11 mouse cellular contexts compared by ENCODE assay signal in genomic region chr6:67300300-67300699, GRCm38 (mm10).
DNase-seq lines count a peak whose midpoint lies in the region; ATAC-seq and TF ChIP-seq lines count a peak whose summit lies in the region.
"Had no signal": no experiment of that assay in that cellular context is flagged by ENCODE, and none has a peak within 500 bp of the region (broad histone marks: within the 10 kb centered on the region; RNA-seq: fewer than 3 reads in every experiment).

No protein-coding gene starts in this region.

- peaks cover 30% of the 10 kb centered on the region for H3K4me1 ChIP-seq in bone marrow macrophage, adult 2 months (ENCODE audit: control insufficient read depth, insufficient read depth, low read length)
- peaks cover 0 to 6% of the 10 kb centered on the region in 2 experiments; a peak in 2 of 4 replicates for H3K4me1 ChIP-seq in liver, embryonic 14.5 days (replicated peaks; ENCODE audit: control insufficient read depth in 2 of 2, insufficient read depth in 2 of 2, low read length in 1 of 2)
- no peaks in the 10 kb centered on the region for H3K4me1 ChIP-seq in neural tube, embryonic 15.5 days

- H3K9ac ChIP-seq in liver, embryonic 14.5 days (replicated peaks), result no peak overlapping the region
- H3K9ac ChIP-seq in neural tube, embryonic 15.5 days (replicated peaks), result no peak overlapping the region

- H3K4me2 ChIP-seq in liver, embryonic 14.5 days (ENCODE audit: low read depth), result no peak overlapping the region
- no peak overlapping the region for H3K4me2 ChIP-seq in neural tube, embryonic 15.5 days

- peak overlapping the region; percentile 74 for H3K27ac ChIP-seq in bone marrow macrophage, adult 2 months (ENCODE audit: insufficient read depth, low read depth, low read length)
- no peak overlapping the region for H3K27ac ChIP-seq in liver, embryonic 14.5 days
- no peak overlapping the region for H3K27ac ChIP-seq in neural tube, embryonic 15.5 days (replicated peaks)
- H3K27ac ChIP-seq: hindbrain, postnatal 0 days had no signal

- 65% methylated on average over 4 of the region's 4 CpGs for WGBS in liver, embryonic 14.5 days (ENCODE audit: insufficient replicate concordance)
- WGBS in neural tube, embryonic 15.5 days, result 78% methylated on average over 4 of the region's 4 CpGs

- no peak for TF ChIP-seq POLR2A in bone marrow macrophage, adult 2 months (IDR thresholded peaks at IDR 0.05; ENCODE audit: borderline replicate concordance, low read depth, low read length)

- H3K9me3 ChIP-seq in liver, embryonic 14.5 days (ENCODE audit: control insufficient read depth, low read length), result no peaks in the 10 kb centered on the region
- H3K9me3 ChIP-seq in neural tube, embryonic 15.5 days (replicated peaks), result no peaks in the 10 kb centered on the region

- DNase-seq in brain, adult 2 months (ENCODE audit: low read depth, low spot score), result peak; percentile 28
- DNase-seq in kidney, adult 9 months, result peak; percentile 79
- DNase-seq in liver, embryonic 14.5 days (ENCODE audit: low read depth in 3 of 3, low spot score in 3 of 3), result peak in 1 of 3 experiments; percentile 16
- DNase-seq in urinary bladder, postnatal 10 days (ENCODE audit: low spot score), result no peak
- no peak for DNase-seq in lung, postnatal 4 days
- DNase-seq: adrenal gland, postnatal 25 days; cerebellum, postnatal 10 days; thymus, postnatal 4 days had no signal

- ATAC-seq in liver, embryonic 14.5 days (ENCODE audit: insufficient read depth), result peak; percentile 54; the same call in 1 of the 2 replicates
- no peak for ATAC-seq in neural tube, embryonic 15.5 days (ENCODE audit: low FRiP score)
- ATAC-seq: hindbrain, postnatal 0 days had no signal

- H3K36me3 ChIP-seq in liver, embryonic 14.5 days (replicated peaks; ENCODE audit: control insufficient read depth, insufficient read depth, low read depth), result no peaks in the 10 kb centered on the region
- no peaks in the 10 kb centered on the region for H3K36me3 ChIP-seq in neural tube, embryonic 15.5 days

- TF ChIP-seq EP300 in liver, embryonic 14.5 days (IDR thresholded peaks at IDR 0.05; ENCODE audit: low read depth), result no peak

- H3K27me3 ChIP-seq in liver, embryonic 14.5 days (ENCODE audit: control insufficient read depth, insufficient read depth, low read length), result no peaks in the 10 kb centered on the region
- no peaks in the 10 kb centered on the region for H3K27me3 ChIP-seq in neural tube, embryonic 15.5 days (replicated peaks)

- H3K4me3 ChIP-seq in bone marrow macrophage, adult 2 months (ENCODE audit: insufficient read depth, low read length), result no peak overlapping the region
- H3K4me3 ChIP-seq in liver, embryonic 14.5 days (ENCODE audit: insufficient read depth in 1 of 2, low read depth in 2 of 2, low read length in 2 of 2), result no peak overlapping the region
- no peak overlapping the region for H3K4me3 ChIP-seq in neural tube, embryonic 15.5 days (replicated peaks)

- TF ChIP-seq CTCF in bone marrow macrophage, adult 2 months (IDR thresholded peaks at IDR 0.05; ENCODE audit: low read depth, low read length), result no peak
- TF ChIP-seq CTCF in liver, embryonic 14.5 days (IDR thresholded peaks at IDR 0.05; ENCODE audit: low read depth), result no peak

Comparison
In these comparisons a context has a peak if more than half of its experiments do, and no peak if none do; other contexts are left out.
1. DNase-seq: peak in brain, adult 2 months (single experiment) and kidney, adult 9 months (single experiment); none in urinary bladder, postnatal 10 days (single experiment) and lung, postnatal 4 days (0 of 2).